Mouse (Mus musculus): Measurements from ENCODE around the gene Pnpla1. TPM values are rescaled to one million over a fixed set of nuclear protein-coding genes. Genes with fewer than 3 reads are reported as not detected.
A peak's percentile ranks its signal among the peaks of the same experiment; 100 is the strongest.
"Not testable (repeated sequence)": the region's sequence is repeated elsewhere in the genome, so short reads cannot be mapped to it uniquely, and the experiment has no call there.

The Pnpla1 gene
- 0.08 and 0.12 TPM in 2 replicates for polyA plus RNA-seq (2015; fragmentation: Nextera tagmentation; extraction: Ambion mirVana)

- WGBS (ENCODE audit: insufficient replicate concordance): 33% methylated on average over 12 of the region's 12 CpGs
- no peak for ATAC-seq (ENCODE audit: low read depth)
- Histone ChIP-seq H3K9ac (ENCODE audit: low read depth, low read length) (no peak within 1 kb of the TSS), H3K36me3 (ENCODE audit: control insufficient read depth, insufficient read depth) (no peaks in the 10 kb centered on the region), H3K4me3 (ENCODE audit: low read depth, low read length) (no peak within 1 kb of the TSS), H3K27ac (ENCODE audit: low read length) (no peak within 1 kb of the TSS), H3K4me2 (ENCODE audit: low read depth, low read length) (no peak within 1 kb of the TSS), H3K9me3 (replicated peaks; ENCODE audit: control insufficient read depth, low read length) (no peaks in the 10 kb centered on the region), H3K27me3 (ENCODE audit: control insufficient read depth, insufficient read depth, low read depth, low read length) (no peaks in the 10 kb centered on the region), H3K4me1 (ENCODE audit: control insufficient read depth, low read depth, low read length) (no peaks in the 10 kb centered on the region)
Observed at GRCm38 (mm10) chr17:28858205-28858604, at the start of gene Pnpla1. Pnpla1 (plus strand) TSS chr17:28858411.

- Histone ChIP-seq H3K9me3 (replicated peaks; ENCODE audit: control insufficient read depth, low read length) (no peaks in the 10 kb centered on the region; the same call in none of the 2 replicates), H3K4me2 (ENCODE audit: low read depth, low read length) (peak overlapping the region; percentile 65), H3K4me1 (ENCODE audit: control insufficient read depth, low read depth, low read length) (peaks cover 76% of the 10 kb centered on the region), H3K27ac (ENCODE audit: low read length) (peak overlapping the region; percentile 94), H3K36me3 (ENCODE audit: control insufficient read depth, insufficient read depth) (peaks cover 69% of the 10 kb centered on the region), H3K27me3 (ENCODE audit: control insufficient read depth, insufficient read depth, low read depth, low read length) (no peaks in the 10 kb centered on the region), H3K9ac (ENCODE audit: low read depth, low read length) (peak overlapping the region; percentile 53), H3K4me3 (ENCODE audit: low read depth, low read length) (peak overlapping the region; percentile 23)
- no peak for ATAC-seq (ENCODE audit: low read depth)
- WGBS (ENCODE audit: insufficient replicate concordance): 79% methylated on average over 8 of the region's 8 CpGs
Observed at GRCm38 (mm10) chr17:28808714-28809113, 49.5 kb upstream of the Pnpla1 start.

GRCm38 (mm10) chr17:28809175-28809831, 48.9 kb upstream of the Pnpla1 start:
- peaks cover 75% of the 10 kb centered on the region for H3K36me3 ChIP-seq (ENCODE audit: control insufficient read depth, insufficient read depth)
- peak; percentile 95 for ATAC-seq (ENCODE audit: low read depth)
- no peaks in the 10 kb centered on the region for H3K27me3 ChIP-seq (ENCODE audit: control insufficient read depth, insufficient read depth, low read depth, low read length)
- H3K4me2 ChIP-seq (ENCODE audit: low read depth, low read length): peak overlapping the region; percentile 65
- WGBS (ENCODE audit: insufficient replicate concordance): 43% methylated on average over 10 of the region's 10 CpGs
- H3K4me3 ChIP-seq (ENCODE audit: low read depth, low read length): peak overlapping the region; percentile 23
- H3K9me3 ChIP-seq (replicated peaks; ENCODE audit: control insufficient read depth, low read length): no peaks in the 10 kb centered on the region; the same call in none of the 2 replicates
- peak overlapping the region; percentile 53 for H3K9ac ChIP-seq (ENCODE audit: low read depth, low read length)
- H3K4me1 ChIP-seq (ENCODE audit: control insufficient read depth, low read depth, low read length): peaks cover 70% of the 10 kb centered on the region
- peak overlapping the region; percentile 94 for H3K27ac ChIP-seq (ENCODE audit: low read length)

- 76% methylated on average over 10 of the region's 10 CpGs for WGBS (ENCODE audit: insufficient replicate concordance)
- H3K4me3 ChIP-seq (ENCODE audit: low read depth, low read length): no peak overlapping the region
- H3K27ac ChIP-seq (ENCODE audit: low read length): peak overlapping the region; percentile 35; the same call in 1 of the 2 replicates
- ATAC-seq (ENCODE audit: low read depth): no peak
- peaks cover 46% of the 10 kb centered on the region for H3K4me1 ChIP-seq (ENCODE audit: control insufficient read depth, low read depth, low read length)
- H3K27me3 ChIP-seq (ENCODE audit: control insufficient read depth, insufficient read depth, low read depth, low read length): no peaks in the 10 kb centered on the region
- H3K36me3 ChIP-seq (ENCODE audit: control insufficient read depth, insufficient read depth): peaks cover 76% of the 10 kb centered on the region
- no peak overlapping the region for H3K4me2 ChIP-seq (ENCODE audit: low read depth, low read length)
- H3K9ac ChIP-seq (ENCODE audit: low read depth, low read length): no peak overlapping the region
- no peaks in the 10 kb centered on the region for H3K9me3 ChIP-seq (replicated peaks; ENCODE audit: control insufficient read depth, low read length)
Observed at GRCm38 (mm10) chr17:28812345-28812744, 45.9 kb upstream of the Pnpla1 start.

GRCm38 (mm10) chr17:28814529-28815097, 43.6 kb upstream of the Pnpla1 start:
- WGBS (ENCODE audit: insufficient replicate concordance): 92% methylated on average over 18 of the region's 18 CpGs
- H3K4me1 ChIP-seq (ENCODE audit: control insufficient read depth, low read depth, low read length): peaks cover 23% of the 10 kb centered on the region
- H3K9ac ChIP-seq (ENCODE audit: low read depth, low read length): no peak overlapping the region
- no peak overlapping the region for H3K4me3 ChIP-seq (ENCODE audit: low read depth, low read length)
- H3K4me2 ChIP-seq (ENCODE audit: low read depth, low read length): no peak overlapping the region
- peaks cover 86% of the 10 kb centered on the region for H3K36me3 ChIP-seq (ENCODE audit: control insufficient read depth, insufficient read depth)
- ATAC-seq (ENCODE audit: low read depth): no peak
- H3K27me3 ChIP-seq (ENCODE audit: control insufficient read depth, insufficient read depth, low read depth, low read length): no peaks in the 10 kb centered on the region
- no peak overlapping the region for H3K27ac ChIP-seq (ENCODE audit: low read length)
- no peaks in the 10 kb centered on the region for H3K9me3 ChIP-seq (replicated peaks; ENCODE audit: control insufficient read depth, low read length)

GRCm38 (mm10) chr17:28815384-28816004, 42.7 kb upstream of the Pnpla1 start:
- no peaks in the 10 kb centered on the region for H3K9me3 ChIP-seq (replicated peaks; ENCODE audit: control insufficient read depth, low read length)
- peaks cover 15% of the 10 kb centered on the region for H3K4me1 ChIP-seq (ENCODE audit: control insufficient read depth, low read depth, low read length)
- WGBS (ENCODE audit: insufficient replicate concordance): 67% methylated on average over 10 of the region's 10 CpGs
- no peak overlapping the region for H3K4me3 ChIP-seq (ENCODE audit: low read depth, low read length)
- ATAC-seq (ENCODE audit: low read depth): no peak
- H3K36me3 ChIP-seq (ENCODE audit: control insufficient read depth, insufficient read depth): peaks cover 88% of the 10 kb centered on the region
- 0 out of 2 replicates have a peak overlapping the region, but pooled peaks have one; percentile 13 for H3K9ac ChIP-seq (ENCODE audit: low read depth, low read length)
- H3K4me2 ChIP-seq (ENCODE audit: low read depth, low read length): no peak overlapping the region
- H3K27ac ChIP-seq (ENCODE audit: low read length): peak overlapping the region; percentile 5; the same call in 1 of the 2 replicates
- H3K27me3 ChIP-seq (ENCODE audit: control insufficient read depth, insufficient read depth, low read depth, low read length): no peaks in the 10 kb centered on the region

- not testable (repeated sequence) for H3K4me2 ChIP-seq (ENCODE audit: low read depth, low read length)
- peaks cover 11% of the 10 kb centered on the region for H3K4me1 ChIP-seq (ENCODE audit: control insufficient read depth, low read depth, low read length)
- 87% methylated on average over 10 of the region's 10 CpGs for WGBS (ENCODE audit: insufficient replicate concordance)
Observed at GRCm38 (mm10) chr17:28816326-28816725, 41.9 kb upstream of the Pnpla1 start.

GRCm38 (mm10) chr17:28816875-28817811, 41.1 kb upstream of the Pnpla1 start:
- peak; percentile 19; the same call in 1 of the 2 replicates for ATAC-seq (ENCODE audit: low read depth)
- no peak overlapping the region for H3K27ac ChIP-seq (ENCODE audit: low read length)
- H3K9me3 ChIP-seq (replicated peaks; ENCODE audit: control insufficient read depth, low read length): no peaks in the 10 kb centered on the region
- H3K36me3 ChIP-seq (ENCODE audit: control insufficient read depth, insufficient read depth): peaks cover 92% of the 10 kb centered on the region
- no peak overlapping the region for H3K4me2 ChIP-seq (ENCODE audit: low read depth, low read length)
- 89% methylated on average over 25 of the region's 25 CpGs for WGBS (ENCODE audit: insufficient replicate concordance)
- no peaks in the 10 kb centered on the region for H3K27me3 ChIP-seq (ENCODE audit: control insufficient read depth, insufficient read depth, low read depth, low read length)
- peaks cover 14% of the 10 kb centered on the region for H3K4me1 ChIP-seq (ENCODE audit: control insufficient read depth, low read depth, low read length)
- no peak overlapping the region for H3K4me3 ChIP-seq (ENCODE audit: low read depth, low read length)
- no peak overlapping the region for H3K9ac ChIP-seq (ENCODE audit: low read depth, low read length)

More at GRCm38 (mm10) chr17:28816326-28816725, 41.9 kb upstream of the Pnpla1 start:
- ATAC-seq (ENCODE audit: low read depth); H3K4me3 ChIP-seq (ENCODE audit: low read depth, low read length); H3K9me3 ChIP-seq (replicated peaks; ENCODE audit: control insufficient read depth, low read length); H3K9ac ChIP-seq (ENCODE audit: low read depth, low read length); H3K27me3 ChIP-seq (ENCODE audit: control insufficient read depth, insufficient read depth, low read depth, low read length); H3K27ac ChIP-seq (ENCODE audit: low read length): not testable (repeated sequence)
- peaks cover 88% of the 10 kb centered on the region for H3K36me3 ChIP-seq (ENCODE audit: control insufficient read depth, insufficient read depth)
